Mouse (Mus musculus): Measurements from ENCODE around the gene Unc5a.
A peak's percentile ranks its signal among the peaks of the same experiment; 100 is the strongest.

Unc5a gene

GRCm38 (mm10) chr13:55002090-55002489 lies 52.9 kb downstream of the Unc5a start:
- no peak for DNase-seq (ENCODE audit: low spot score in 2 of 2)

DNA sequence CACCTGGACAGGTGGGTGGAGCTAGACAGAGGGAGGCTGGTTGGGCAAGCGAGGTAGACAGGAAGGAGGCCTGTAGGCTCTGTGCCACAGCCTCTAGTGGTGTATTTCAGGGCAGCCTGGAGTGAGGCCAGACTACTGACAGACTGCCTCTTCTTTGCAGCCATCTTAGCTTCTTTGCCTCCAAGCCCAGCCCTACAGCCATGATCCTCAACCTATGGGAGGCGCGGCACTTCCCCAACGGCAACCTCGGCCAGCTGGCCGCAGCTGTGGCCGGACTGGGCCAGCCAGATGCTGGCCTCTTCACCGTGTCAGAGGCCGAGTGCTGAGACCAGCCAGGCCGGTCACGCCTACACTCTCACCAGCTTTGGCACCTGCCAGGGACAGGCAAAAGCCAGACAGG lies 55.4 kb downstream of the Unc5a start:
- no peak for DNase-seq (ENCODE audit: low spot score in 2 of 2)

DNA sequence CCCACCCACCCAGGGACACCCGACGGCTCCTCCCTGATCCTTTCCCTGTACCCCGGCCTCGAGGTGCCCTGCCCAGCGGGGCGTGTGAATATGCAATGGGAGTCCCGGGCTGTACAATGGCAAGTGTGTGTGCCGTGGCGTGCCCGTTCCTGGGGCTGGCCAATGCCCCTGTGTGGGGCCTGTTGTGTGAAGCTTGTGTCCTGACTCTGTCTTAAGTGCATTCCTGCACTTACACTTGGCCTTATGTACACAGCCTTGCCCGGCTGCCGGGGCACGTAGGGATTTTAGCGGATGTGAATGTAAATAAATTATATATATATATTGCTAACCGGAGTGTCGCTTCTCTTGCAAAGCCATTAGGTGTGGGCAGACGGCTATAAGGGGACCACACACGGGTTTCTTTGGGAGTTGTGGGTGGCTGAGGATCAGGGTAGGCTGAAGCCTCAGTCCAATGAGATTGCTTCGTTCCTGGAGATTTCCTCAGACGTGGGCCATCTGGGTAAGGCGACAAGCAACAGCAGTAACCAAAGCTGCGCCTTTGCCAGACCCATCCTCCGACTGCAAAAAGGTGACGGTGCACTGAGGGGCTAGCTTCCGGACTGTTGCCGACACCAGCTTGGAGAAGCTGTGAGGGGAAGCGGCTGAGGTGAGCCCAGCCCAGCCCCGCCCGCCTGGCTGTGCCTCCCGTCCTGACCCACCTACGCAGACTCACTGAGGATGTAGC lies 56.6 kb downstream of the Unc5a start:
- DNase-seq (ENCODE audit: low spot score in 2 of 2), result no peak

DNA sequence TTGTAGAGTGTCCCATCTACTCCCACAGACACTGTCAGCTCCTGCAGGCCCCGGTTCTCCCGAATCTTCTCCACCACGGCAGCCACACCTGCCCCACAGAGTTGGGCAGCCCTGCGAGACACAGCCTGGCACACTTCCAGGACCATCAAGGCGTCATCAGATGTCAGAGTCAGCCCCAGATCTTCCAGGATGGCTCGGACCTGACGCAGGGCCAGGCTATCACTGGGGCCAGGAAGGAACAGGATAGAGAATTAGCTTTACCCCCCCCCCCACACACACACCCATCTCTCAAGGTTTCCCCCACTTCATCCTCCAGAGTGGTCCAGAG lies 57.2 kb downstream of the Unc5a start:
- no peak for DNase-seq (ENCODE audit: low spot score in 2 of 2)

DNA sequence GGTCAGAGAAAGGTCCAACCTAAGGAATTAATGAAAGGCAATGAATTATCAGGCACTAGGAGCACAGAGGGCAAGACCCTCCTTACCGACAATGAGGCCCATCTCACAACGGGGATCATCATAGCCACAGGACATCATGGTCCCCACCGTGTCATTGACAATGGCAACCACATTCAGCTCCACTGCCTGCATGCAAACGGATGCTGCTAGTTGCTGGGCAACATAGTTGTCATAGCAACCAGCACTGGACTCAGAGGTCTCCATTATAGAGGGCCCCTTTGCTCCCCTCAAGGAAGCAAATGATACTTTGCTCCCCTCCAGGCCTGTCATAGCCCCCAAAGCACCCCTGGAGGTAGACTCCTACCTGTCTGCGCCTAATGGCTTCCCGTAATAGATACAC lies 59.4 kb downstream of the Unc5a start:
- DNase-seq (ENCODE audit: low spot score in 2 of 2), result no peak

- DNase-seq (ENCODE audit: low spot score in 2 of 2), result no peak
These were observed 61.9 kb downstream of the Unc5a start for GRCm38 (mm10) chr13:55011103-55011502.

DNA sequence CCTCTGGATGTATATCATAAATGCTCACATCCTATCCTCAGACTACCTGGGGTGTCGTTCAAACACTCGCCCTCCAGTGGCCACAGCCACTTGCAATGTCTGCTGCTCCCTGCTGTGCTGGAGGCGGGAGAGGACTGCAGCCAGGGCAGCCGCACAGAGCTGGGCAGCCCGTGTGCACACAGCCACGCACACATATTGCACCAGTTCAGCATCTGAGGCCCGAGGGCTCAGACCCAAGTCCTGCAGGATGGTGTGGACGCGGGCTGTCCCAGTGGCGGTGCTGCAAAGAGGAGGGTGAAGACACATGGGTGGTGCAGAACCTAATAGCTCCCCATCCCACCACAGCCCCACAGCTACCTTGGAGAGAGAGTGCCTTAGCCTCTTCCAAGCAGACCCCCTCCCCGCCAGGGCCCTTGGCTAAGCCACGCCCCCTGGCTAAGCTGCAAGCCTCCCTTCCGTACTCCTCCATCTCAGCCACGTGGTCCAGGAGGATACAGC lies 62.8 kb downstream of the Unc5a start:
- no peak for DNase-seq (ENCODE audit: low spot score in 2 of 2)

- DNase-seq (ENCODE audit: low spot score in 2 of 2), result no peak
These were observed 64.6 kb downstream of the Unc5a start for GRCm38 (mm10) chr13:55013702-55014344.

DNA sequence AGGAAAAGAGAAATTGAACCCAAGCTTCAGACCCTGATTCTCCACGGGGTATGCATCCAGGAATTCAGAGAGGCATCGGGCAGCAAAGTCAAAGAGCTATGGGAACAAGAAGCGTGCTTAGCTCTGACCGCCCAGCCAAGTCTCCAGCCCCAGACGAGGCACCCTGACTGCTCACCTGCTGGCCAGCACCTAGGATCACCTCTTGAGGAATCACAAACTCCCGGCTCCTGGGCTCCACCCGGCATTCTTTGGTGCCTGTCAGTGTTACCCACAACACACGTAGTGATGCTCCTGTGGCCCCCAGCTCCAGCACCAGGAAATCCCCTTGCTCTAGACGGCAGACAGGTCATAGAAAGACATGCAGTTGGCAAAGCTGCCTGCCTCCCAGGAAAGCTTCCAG lies 65.2 kb downstream of the Unc5a start:
- no peak for DNase-seq (ENCODE audit: low spot score in 2 of 2)

- DNase-seq (ENCODE audit: low spot score in 2 of 2), result no peak
These were observed 68.1 kb downstream of the Unc5a start for GRCm38 (mm10) chr13:55017154-55017897.

- DNase-seq (ENCODE audit: low spot score in 2 of 2), result no peak
These were observed 68.8 kb downstream of the Unc5a start for GRCm38 (mm10) chr13:55017898-55018599.

DNA sequence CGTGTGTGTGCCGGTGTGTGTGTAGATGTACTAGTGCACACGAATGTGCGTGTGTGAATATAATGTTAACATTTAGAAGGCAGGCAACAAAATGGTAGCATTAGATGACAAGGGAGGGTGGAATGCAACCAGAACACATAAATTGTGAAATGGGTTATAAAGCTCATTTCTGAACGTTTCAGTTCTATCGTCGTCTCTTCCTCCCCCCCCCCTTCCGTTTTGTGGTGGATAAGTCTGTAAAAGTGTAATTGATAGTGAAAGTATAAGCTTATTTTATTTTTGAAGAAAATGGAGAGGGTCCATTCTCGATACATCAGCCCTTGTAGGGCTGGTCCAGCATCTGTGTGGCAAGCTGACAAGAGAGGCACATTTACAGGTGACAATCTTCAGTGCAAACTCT lies 69.5 kb downstream of the Unc5a start:
- no peak for DNase-seq (ENCODE audit: low spot score in 2 of 2)

DNA sequence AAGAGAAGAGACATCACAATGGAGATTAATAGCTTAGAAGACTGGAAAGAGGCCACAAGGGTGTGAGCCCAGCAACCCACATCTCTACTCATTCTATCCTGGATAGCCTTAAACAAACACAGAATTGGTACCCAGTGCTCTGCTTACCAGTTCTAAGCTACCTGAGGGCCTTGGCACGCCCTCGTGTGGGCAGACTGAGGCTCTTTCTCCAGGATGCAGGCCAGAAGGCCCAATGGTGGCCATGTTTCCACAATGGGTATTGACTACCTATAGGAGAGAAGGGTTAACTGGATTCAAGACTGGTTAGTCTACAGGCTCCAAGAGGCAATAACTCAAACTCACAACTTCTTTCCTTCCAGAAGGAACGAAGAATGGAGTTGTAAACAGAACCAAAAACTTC lies 70.0 kb downstream of the Unc5a start:
- no peak for DNase-seq (ENCODE audit: low spot score in 2 of 2)

GRCm38 (mm10) chr13:55020051-55020450 lies 70.8 kb downstream of the Unc5a start:
- DNase-seq (ENCODE audit: low spot score in 2 of 2), result peak in 1 of 2 experiments; percentile 10

GRCm38 (mm10) chr13:55021194-55021779 lies 72.1 kb downstream of the Unc5a start, which contains the start of gene Hk3:
Gene Hk3 (minus strand): TSS chr13:55021385.
- peak; percentile 30 to 44 for DNase-seq (ENCODE audit: low spot score in 2 of 2)

DNA sequence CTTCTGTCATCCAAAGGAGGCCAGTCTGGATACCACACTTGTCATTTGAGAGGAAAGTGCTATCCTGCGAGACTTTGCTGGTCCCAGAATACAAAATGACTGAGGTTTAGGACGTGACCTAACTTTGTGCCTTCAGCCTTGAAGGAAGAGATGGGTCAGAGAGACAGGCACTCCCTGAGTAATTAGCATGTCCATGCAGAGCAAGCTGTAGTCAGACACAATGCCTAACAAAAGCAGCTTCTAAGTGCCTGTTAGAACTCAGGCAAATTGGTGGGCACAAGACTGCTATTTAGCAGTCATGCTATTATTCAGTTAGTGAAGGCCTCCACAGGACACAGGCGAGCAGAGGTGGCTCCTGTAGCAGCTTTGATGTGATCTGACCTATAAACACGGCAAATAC lies 73.0 kb downstream of the Unc5a start:
- DNase-seq (ENCODE audit: low spot score in 2 of 2), result no peak

- DNase-seq (ENCODE audit: low spot score in 2 of 2), result peak; percentile 31 to 41
These were observed 73.5 kb downstream of the Unc5a start for GRCm38 (mm10) chr13:55022715-55023114.

DNA sequence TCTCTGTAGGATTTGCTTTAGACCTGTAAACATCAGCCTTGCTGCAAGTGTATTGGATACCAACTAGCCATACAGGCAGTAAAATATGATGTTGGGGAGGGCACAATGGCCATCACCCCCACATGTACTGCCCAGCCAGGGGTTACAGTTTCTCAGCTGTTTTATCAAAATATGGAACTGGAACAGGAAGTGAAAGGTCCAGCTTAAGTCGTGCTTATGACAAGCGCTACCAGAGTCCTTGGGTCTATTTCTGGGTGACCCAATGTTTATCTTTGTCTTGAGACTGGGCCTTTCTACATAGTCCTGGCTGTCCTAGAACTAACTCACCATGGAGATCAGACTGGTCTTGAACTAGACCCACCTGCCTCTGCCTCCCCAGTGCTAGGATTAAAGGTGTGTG lies 75.0 kb downstream of the Unc5a start:
- peak in 1 of 2 experiments; percentile 13 for DNase-seq (ENCODE audit: low spot score in 2 of 2)

GRCm38 (mm10) chr13:55040016-55040415 lies 90.8 kb downstream of the Unc5a start:
- DNase-seq (ENCODE audit: low spot score in 2 of 2), result no peak

DNA sequence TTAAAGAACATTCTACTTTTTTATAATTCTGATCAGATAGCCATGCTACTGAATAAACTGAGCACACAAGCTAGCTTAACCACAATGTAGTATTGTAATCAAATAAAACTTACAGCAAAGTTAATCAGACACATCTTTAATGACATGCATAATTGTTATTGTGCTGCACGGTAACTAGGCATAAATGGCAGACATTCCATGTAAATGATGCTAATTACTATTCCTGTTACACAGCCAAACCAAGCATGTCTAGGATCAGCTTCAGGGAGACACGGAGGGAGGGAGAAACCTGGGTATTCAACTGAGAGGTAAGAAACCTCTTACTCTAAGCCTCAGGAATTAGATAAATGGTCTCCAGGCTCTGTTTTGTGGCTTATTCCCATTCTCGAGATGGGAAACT lies 98.5 kb downstream of the Unc5a start:
- DNase-seq (ENCODE audit: low spot score in 2 of 2), result no peak
